Mouse (Mus musculus) limb, embryonic 15.5 days (tissue): ENCODE measurements around the gene Ky. TPM values are rescaled to one million over a fixed set of nuclear protein-coding genes. Genes with fewer than 3 reads are reported as not detected.
A peak's percentile ranks its signal among the peaks of the same experiment; 100 is the strongest.

Experiments used
- ATAC-seq: fragments of 200-750 bp; cut with Nextera tagmentation; 2 replicates; pipeline ENCODE4 v1.8.0; 2017; ENCODE audit warnings: low read depth, moderate TSS enrichment; ENCODE audit not compliant: insufficient number of reproducible peaks, low FRiP score, low TSS enrichment
- H3K27ac ChIP-seq: fragments of 300-500 bp; sonication (generic); 2 replicates; pipeline ENCODE4 v1.5.1; 2015; ENCODE audit warnings: moderate library complexity, mild to moderate bottlenecking, inconsistent platforms
- H3K27me3 ChIP-seq: fragments of 300-500 bp; sonication (generic); 2 replicates; pipeline ENCODE4 v1.6.1; 2015; ENCODE audit warnings: inconsistent platforms
- H3K36me3 ChIP-seq: fragments of 300-500 bp; sonication (generic); 2 replicates; pipeline ENCODE4 v1.6.1; 2015; ENCODE audit warnings: inconsistent platforms
- H3K4me1 ChIP-seq: fragments of 300-500 bp; sonication (generic); 2 replicates; pipeline ENCODE4 v1.6.1; 2015; ENCODE audit warnings: inconsistent platforms
- H3K4me2 ChIP-seq: fragments of 300-500 bp; sonication (generic); 2 replicates; pipeline ENCODE4 v1.6.1; 2015; ENCODE audit warnings: mild to moderate bottlenecking, inconsistent platforms
- H3K4me3 ChIP-seq: fragments of 300-500 bp; sonication (generic); 2 replicates; pipeline ENCODE4 v1.5.1; 2015; ENCODE audit warnings: mild to moderate bottlenecking, inconsistent platforms
- H3K9ac ChIP-seq: fragments of 300-500 bp; sonication (generic); 2 replicates; pipeline ENCODE4 v1.6.1; 2015; ENCODE audit warnings: inconsistent platforms
- H3K9me3 ChIP-seq: fragments of 300-500 bp; sonication (generic); 2 replicates; pipeline ENCODE4 v1.6.1; 2016; ENCODE audit warnings: inconsistent platforms
- WGBS: fragments of 180-500 bp; shearing (Covaris S2); methylation state at CpG from one replicate; pipeline ENCODE4 v1.1.7; 2015; 5-methylcytosine and 5-hydroxymethylcytosine counted together
- polyA plus RNA-seq: library from polyadenylated mRNA; unstranded; fragments of >200 nt; fragmentation: Nextera tagmentation; extraction: Ambion mirVana; gene quantifications from 2 replicates; pipeline ENCODE4 v1.2.1, GENCODE M21; 2015

The Ky gene
- polyA plus RNA-seq, 1 experiment from 2014 or later: 0.54 TPM

- H3K4me3 ChIP-seq: no peak overlapping the region
- ATAC-seq: no peak
- H3K27ac ChIP-seq: no peak overlapping the region
- no peaks in the 10 kb centered on the region for H3K9me3 ChIP-seq
- WGBS: 55% methylated on average over 2 of the region's 2 CpGs
- no peaks in the 10 kb centered on the region for H3K36me3 ChIP-seq
- peaks cover 43% of the 10 kb centered on the region for H3K27me3 ChIP-seq
- peaks cover 16% of the 10 kb centered on the region for H3K4me1 ChIP-seq
- no peak overlapping the region for H3K9ac ChIP-seq
- H3K4me2 ChIP-seq: no peak overlapping the region
Measured at GRCm38 (mm10) chr9:102543761-102544115, 38.2 kb downstream of the Ky start.

- Histone ChIP-seq H3K36me3 (no peaks in the 10 kb centered on the region), H3K27ac (no peak overlapping the region), H3K9me3 (no peaks in the 10 kb centered on the region), H3K4me1 (peaks cover 16% of the 10 kb centered on the region), H3K27me3 (peaks cover 43% of the 10 kb centered on the region), H3K9ac (no peak overlapping the region), H3K4me2 (peak overlapping the region; percentile 54), H3K4me3 (peak overlapping the region; percentile 25)
- 14% methylated on average over 11 of the region's 11 CpGs for WGBS
- 0 out of 2 replicates have a peak, but pooled peaks have one; percentile 50 for ATAC-seq
Measured at GRCm38 (mm10) chr9:102544116-102544772, 38.7 kb downstream of the Ky start.

GRCm38 (mm10) chr9:102544773-102545366 lies 39.3 kb downstream of the Ky start:
- no peak overlapping the region for H3K9ac ChIP-seq
- no peaks in the 10 kb centered on the region for H3K9me3 ChIP-seq
- peak overlapping the region; percentile 54 for H3K4me2 ChIP-seq
- peaks cover 16% of the 10 kb centered on the region for H3K4me1 ChIP-seq
- under 1% methylated on average over 26 of the region's 26 CpGs for WGBS
- H3K36me3 ChIP-seq: no peaks in the 10 kb centered on the region
- H3K27me3 ChIP-seq: peaks cover 43% of the 10 kb centered on the region
- no peak for ATAC-seq
- H3K4me3 ChIP-seq: peak overlapping the region; percentile 25
- no peak overlapping the region for H3K27ac ChIP-seq

GRCm38 (mm10) chr9:102545406-102546255 lies 40.1 kb downstream of the Ky start:
- Histone ChIP-seq H3K4me1 (peaks cover 16% of the 10 kb centered on the region), H3K27me3 (peaks cover 43% of the 10 kb centered on the region), H3K4me3 (0 out of 2 replicates have a peak overlapping the region, but pooled peaks have one; percentile 3), H3K27ac (no peak overlapping the region), H3K9ac (no peak overlapping the region), H3K4me2 (peak overlapping the region; percentile 54), H3K36me3 (no peaks in the 10 kb centered on the region), H3K9me3 (no peaks in the 10 kb centered on the region)
- ATAC-seq: no peak
- WGBS: 18% methylated on average over 22 of the region's 22 CpGs

GRCm38 (mm10) chr9:102546256-102547027 lies 40.9 kb downstream of the Ky start:
- Histone ChIP-seq H3K4me3 (no peak overlapping the region), H3K4me1 (peaks cover 16% of the 10 kb centered on the region), H3K4me2 (no peak overlapping the region), H3K9me3 (no peaks in the 10 kb centered on the region), H3K27ac (no peak overlapping the region), H3K27me3 (peaks cover 43% of the 10 kb centered on the region), H3K36me3 (no peaks in the 10 kb centered on the region), H3K9ac (no peak overlapping the region)
- ATAC-seq: no peak
- WGBS: 45% methylated on average over 20 of the region's 20 CpGs

- WGBS: 32% methylated on average over 7 of the region's 7 CpGs
- no peak overlapping the region for H3K9ac ChIP-seq
- H3K27me3 ChIP-seq: peaks cover 43% of the 10 kb centered on the region
- no peak overlapping the region for H3K4me3 ChIP-seq
- H3K4me2 ChIP-seq: no peak overlapping the region
- H3K9me3 ChIP-seq: no peaks in the 10 kb centered on the region
- H3K4me1 ChIP-seq: peaks cover 18% of the 10 kb centered on the region
- H3K36me3 ChIP-seq: no peaks in the 10 kb centered on the region
- no peak for ATAC-seq
- H3K27ac ChIP-seq: no peak overlapping the region
Measured at GRCm38 (mm10) chr9:102547028-102547354, 41.4 kb downstream of the Ky start.

GRCm38 (mm10) chr9:102549211-102549610 lies 43.7 kb downstream of the Ky start:
- no peaks in the 10 kb centered on the region for H3K36me3 ChIP-seq
- WGBS: 62% methylated on average over 8 of the region's 8 CpGs
- no peak overlapping the region for H3K27ac ChIP-seq
- peaks cover 17% of the 10 kb centered on the region for H3K4me1 ChIP-seq
- H3K27me3 ChIP-seq: peaks cover 32% of the 10 kb centered on the region
- H3K4me3 ChIP-seq: no peak overlapping the region
- no peak overlapping the region for H3K4me2 ChIP-seq
- H3K9me3 ChIP-seq: no peaks in the 10 kb centered on the region
- no peak overlapping the region for H3K9ac ChIP-seq
- no peak for ATAC-seq

GRCm38 (mm10) chr9:102551771-102552170 lies 46.2 kb downstream of the Ky start:
- no peak for ATAC-seq
- Histone ChIP-seq H3K36me3 (no peaks in the 10 kb centered on the region), H3K9ac (no peak overlapping the region), H3K27ac (no peak overlapping the region), H3K9me3 (no peaks in the 10 kb centered on the region), H3K4me2 (no peak overlapping the region), H3K4me3 (no peak overlapping the region), H3K27me3 (peaks cover 15% of the 10 kb centered on the region), H3K4me1 (0 out of 2 replicates have a peak, but pooled peaks cover 2% of the 10 kb centered on the region)
- WGBS: 50% methylated on average over 10 of the region's 10 CpGs

GRCm38 (mm10) chr9:102553781-102554180 lies 48.2 kb downstream of the Ky start:
- no peak for ATAC-seq
- 84% methylated on average over 3 of the region's 3 CpGs for WGBS

GRCm38 (mm10) chr9:102558463-102558862 lies 52.9 kb downstream of the Ky start:
- 93% methylated on average over 3 of the region's 3 CpGs for WGBS
- no peaks in the 10 kb centered on the region for H3K36me3 ChIP-seq
- no peak overlapping the region for H3K4me2 ChIP-seq
- H3K4me3 ChIP-seq: no peak overlapping the region
- H3K27me3 ChIP-seq: no peaks in the 10 kb centered on the region
- H3K27ac ChIP-seq: no peak overlapping the region
- no peak for ATAC-seq
- no peaks in the 10 kb centered on the region for H3K4me1 ChIP-seq
- H3K9me3 ChIP-seq: no peaks in the 10 kb centered on the region
- H3K9ac ChIP-seq: no peak overlapping the region

More at GRCm38 (mm10) chr9:102553781-102554180, 48.2 kb downstream of the Ky start:
- no peak overlapping the region for H3K27ac ChIP-seq
- H3K4me1 ChIP-seq: 0 out of 2 replicates have a peak, but pooled peaks cover 2% of the 10 kb centered on the region
- H3K9ac ChIP-seq: no peak overlapping the region
- H3K4me3 ChIP-seq: no peak overlapping the region
- H3K4me2 ChIP-seq: no peak overlapping the region
- no peaks in the 10 kb centered on the region for H3K36me3 ChIP-seq
- no peaks in the 10 kb centered on the region for H3K9me3 ChIP-seq
- no peaks in the 10 kb centered on the region for H3K27me3 ChIP-seq

- no peak for ATAC-seq
- no peaks in the 10 kb centered on the region for H3K27me3 ChIP-seq
- H3K36me3 ChIP-seq: no peaks in the 10 kb centered on the region
- 51% methylated on average over 5 of the region's 5 CpGs for WGBS
- H3K9me3 ChIP-seq: no peaks in the 10 kb centered on the region
- no peak overlapping the region for H3K4me3 ChIP-seq
- H3K4me1 ChIP-seq: peaks cover 2% of the 10 kb centered on the region; the same call in 1 of the 2 replicates
- no peak overlapping the region for H3K9ac ChIP-seq
- H3K4me2 ChIP-seq: no peak overlapping the region
- no peak overlapping the region for H3K27ac ChIP-seq
Measured at GRCm38 (mm10) chr9:102572888-102573287, 67.3 kb downstream of the Ky start.
